Mouse (Mus musculus) limb, embryonic 13.5 days (tissue): ENCODE measurements around the gene Gucy2e. TPM values are rescaled to one million over a fixed set of nuclear protein-coding genes. Genes with fewer than 3 reads are reported as not detected.
A peak's percentile ranks its signal among the peaks of the same experiment; 100 is the strongest.

Experiments
- ATAC-seq: fragments of 200-750 bp; cut with Nextera tagmentation; 2 replicates; pipeline ENCODE4 v1.8.0; 2017; ENCODE audit warnings: low read depth, moderate number of reproducible peaks, moderate TSS enrichment; ENCODE audit not compliant: low FRiP score
- H3K27ac ChIP-seq: fragments of 300-500 bp; sonication (generic); 2 replicates; pipeline ENCODE4 v1.5.1; 2015; ENCODE audit warnings: inconsistent platforms, mild to moderate bottlenecking, moderate library complexity
- H3K27me3 ChIP-seq: fragments of 300-500 bp; sonication (generic); 2 replicates; pipeline ENCODE4 v1.6.1; 2015; ENCODE audit warnings: mild to moderate bottlenecking, inconsistent platforms
- H3K36me3 ChIP-seq: fragments of 300-500 bp; sonication (generic); 2 replicates; pipeline ENCODE4 v1.6.1; 2015; ENCODE audit warnings: inconsistent platforms, mild to moderate bottlenecking, moderate library complexity
- H3K4me1 ChIP-seq: fragments of 300-500 bp; sonication (generic); 2 replicates; pipeline ENCODE4 v1.6.1; 2015; ENCODE audit warnings: inconsistent platforms
- H3K4me2 ChIP-seq: fragments of 300-500 bp; sonication (generic); replicated peaks from 2 replicates; pipeline ENCODE4 v1.6.1; 2015; ENCODE audit warnings: inconsistent platforms, mild to moderate bottlenecking, moderate library complexity
- H3K4me3 ChIP-seq: fragments of 300-500 bp; sonication (generic); 2 replicates; pipeline ENCODE4 v1.5.1; 2015; ENCODE audit warnings: moderate library complexity, mild to moderate bottlenecking, inconsistent platforms
- H3K9ac ChIP-seq: fragments of 300-500 bp; sonication (generic); 2 replicates; pipeline ENCODE4 v1.6.1; 2015; ENCODE audit warnings: mild to moderate bottlenecking, inconsistent platforms
- H3K9me3 ChIP-seq: fragments of 300-500 bp; sonication (generic); 2 replicates; pipeline ENCODE4 v1.6.1; 2016; ENCODE audit warnings: inconsistent platforms
- WGBS: fragments of 180-500 bp; shearing (Covaris S2); methylation state at CpG from one replicate; pipeline ENCODE4 v1.1.7; 2015; 5-methylcytosine and 5-hydroxymethylcytosine counted together
- polyA plus RNA-seq: library from polyadenylated mRNA; unstranded; fragments of >200 nt; fragmentation: Nextera tagmentation; extraction: Ambion mirVana; gene quantifications from 2 replicates; pipeline ENCODE4 v1.2.1, GENCODE M21; 2015

Gucy2e gene
- polyA plus RNA-seq, 1 experiment from 2014 or later = 0.25 TPM

GRCm38 (mm10) chr11:69236061-69236925 lies 543 bp downstream of the Gucy2e start:
- H3K27ac ChIP-seq = no peak overlapping the region
- H3K36me3 ChIP-seq = no peaks in the 10 kb centered on the region
- WGBS = 3% methylated on average over 51 of the region's 51 CpGs
- no peaks in the 10 kb centered on the region for H3K9me3 ChIP-seq
- H3K27me3 ChIP-seq = peaks cover 62% of the 10 kb centered on the region
- H3K4me3 ChIP-seq = peak overlapping the region; percentile 50
- peak overlapping the region; percentile 64 for H3K9ac ChIP-seq
- ATAC-seq = no peak
- H3K4me1 ChIP-seq = peaks cover 19% of the 10 kb centered on the region
- H3K4me2 ChIP-seq = peak overlapping the region; percentile 77

- Histone ChIP-seq H3K4me2 (peak overlapping the region; percentile 77), H3K27ac (no peak overlapping the region), H3K4me3 (peak overlapping the region; percentile 50), H3K27me3 (peaks cover 62% of the 10 kb centered on the region), H3K9me3 (no peaks in the 10 kb centered on the region), H3K9ac (peak overlapping the region; percentile 64), H3K36me3 (no peaks in the 10 kb centered on the region), H3K4me1 (peaks cover 19% of the 10 kb centered on the region)
- ATAC-seq = peak; percentile 83
- 1% methylated on average over 33 of the region's 33 CpGs for WGBS
Measured at GRCm38 (mm10) chr11:69235285-69236060, 1.4 kb downstream of the Gucy2e start.

DNA sequence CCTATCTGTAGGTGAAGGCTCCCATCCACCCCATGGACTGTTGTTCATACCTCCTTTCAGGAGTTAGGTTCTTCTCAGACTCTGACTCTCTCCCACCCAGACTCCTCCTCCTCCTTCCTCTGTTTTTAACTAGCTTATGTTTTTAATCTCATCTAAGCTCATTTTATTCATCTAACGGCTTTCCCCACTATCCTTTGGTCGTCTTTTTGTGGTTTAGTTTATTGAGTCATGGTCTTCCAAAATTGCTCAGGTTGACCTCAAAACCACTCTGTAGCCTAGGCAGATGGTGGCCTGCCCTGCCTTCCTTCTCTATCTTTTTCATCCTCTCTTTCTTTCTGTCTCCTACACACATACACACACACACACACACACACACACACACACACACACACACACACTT lies 3.7 kb downstream of the Gucy2e start:
- no peak overlapping the region for H3K4me3 ChIP-seq
- H3K4me2 ChIP-seq = no peak overlapping the region
- ATAC-seq = no peak
- H3K27ac ChIP-seq = no peak overlapping the region
- no peaks in the 10 kb centered on the region for H3K9me3 ChIP-seq
- H3K4me1 ChIP-seq = peaks cover 19% of the 10 kb centered on the region
- 54% methylated on average over 2 of the region's 2 CpGs for whole genome bisulfite sequencing
- no peaks in the 10 kb centered on the region for H3K36me3 ChIP-seq
- H3K27me3 ChIP-seq = peaks cover 53% of the 10 kb centered on the region
- H3K9ac ChIP-seq = no peak overlapping the region

GRCm38 (mm10) chr11:69230420-69230819 lies 6.4 kb downstream of the Gucy2e start:
- H3K4me2 ChIP-seq = no peak overlapping the region
- no peak overlapping the region for H3K27ac ChIP-seq
- no peaks in the 10 kb centered on the region for H3K36me3 ChIP-seq
- no peaks in the 10 kb centered on the region for H3K9me3 ChIP-seq
- no peak for ATAC-seq
- peaks cover 9% of the 10 kb centered on the region; the same call in 1 of the 2 replicates for H3K4me1 ChIP-seq
- WGBS = 70% methylated on average over 4 of the region's 4 CpGs
- H3K9ac ChIP-seq = no peak overlapping the region
- H3K4me3 ChIP-seq = no peak overlapping the region
- H3K27me3 ChIP-seq = peaks cover 35% of the 10 kb centered on the region

GRCm38 (mm10) chr11:69225715-69226114 lies 11.1 kb downstream of the Gucy2e start:
- Histone ChIP-seq H3K27me3 (peaks cover 13% of the 10 kb centered on the region), H3K4me2 (no peak overlapping the region), H3K4me1 (0 out of 2 replicates have a peak, but pooled peaks cover 3% of the 10 kb centered on the region), H3K36me3 (no peaks in the 10 kb centered on the region), H3K9ac (no peak overlapping the region), H3K9me3 (peaks cover 5% of the 10 kb centered on the region; the same call in 1 of the 2 replicates), H3K27ac (no peak overlapping the region), H3K4me3 (no peak overlapping the region)
- ATAC-seq = no peak
- 42% methylated on average over 1 of the region's 1 CpGs for WGBS

GRCm38 (mm10) chr11:69223101-69223500 lies 13.7 kb downstream of the Gucy2e start:
- ATAC-seq = no peak
- WGBS = 87% methylated on average over 4 of the region's 4 CpGs

GRCm38 (mm10) chr11:69221070-69221469 lies 15.8 kb downstream of the Gucy2e start:
- Histone ChIP-seq H3K4me3 (no peak overlapping the region), H3K27me3 (no peaks in the 10 kb centered on the region), H3K9me3 (peaks cover 5% of the 10 kb centered on the region; the same call in 1 of the 2 replicates), H3K9ac (no peak overlapping the region), H3K36me3 (no peaks in the 10 kb centered on the region), H3K27ac (no peak overlapping the region), H3K4me1 (0 out of 2 replicates have a peak, but pooled peaks cover 2% of the 10 kb centered on the region), H3K4me2 (no peak overlapping the region)
- 58% methylated on average over 4 of the region's 4 CpGs for WGBS
- ATAC-seq = no peak

More at GRCm38 (mm10) chr11:69223101-69223500, 13.7 kb downstream of the Gucy2e start:
- Histone ChIP-seq H3K36me3 (no peaks in the 10 kb centered on the region), H3K9ac (no peak overlapping the region), H3K27me3 (peaks cover 9% of the 10 kb centered on the region), H3K27ac (no peak overlapping the region), H3K4me1 (0 out of 2 replicates have a peak, but pooled peaks cover 3% of the 10 kb centered on the region), H3K4me2 (no peak overlapping the region), H3K4me3 (no peak overlapping the region), H3K9me3 (peaks cover 5% of the 10 kb centered on the region; the same call in 1 of the 2 replicates)

GRCm38 (mm10) chr11:69218661-69219060 lies 18.2 kb downstream of the Gucy2e start:
- Histone ChIP-seq H3K4me1 (no peaks in the 10 kb centered on the region), H3K27ac (no peak overlapping the region), H3K27me3 (no peaks in the 10 kb centered on the region), H3K36me3 (no peaks in the 10 kb centered on the region), H3K4me2 (no peak overlapping the region), H3K4me3 (no peak overlapping the region), H3K9ac (no peak overlapping the region), H3K9me3 (no peaks in the 10 kb centered on the region)
- ATAC-seq = no peak
- 57% methylated on average over 2 of the region's 2 CpGs for WGBS

DNA sequence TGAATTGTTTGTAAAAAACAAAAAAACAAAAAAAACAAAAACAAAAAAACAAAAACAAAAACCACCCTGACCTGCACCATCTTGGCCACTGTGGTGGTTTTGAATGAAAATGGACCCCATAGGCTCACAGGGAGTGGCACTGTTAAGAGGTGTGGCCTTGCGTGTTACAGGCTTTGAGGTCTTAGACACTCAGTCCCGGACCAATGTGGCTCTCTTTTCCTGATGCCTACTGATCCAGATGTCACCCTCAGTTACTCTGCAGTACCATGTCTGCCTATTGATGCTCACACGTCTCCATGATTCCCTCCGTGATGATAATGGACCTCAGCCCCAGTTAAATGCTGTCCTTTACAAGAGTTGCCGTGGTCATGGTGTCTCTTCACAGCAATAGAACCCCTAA lies 19.4 kb downstream of the Gucy2e start:
- Histone ChIP-seq H3K9ac (no peak overlapping the region), H3K4me3 (no peak overlapping the region), H3K27me3 (no peaks in the 10 kb centered on the region), H3K4me1 (no peaks in the 10 kb centered on the region), H3K36me3 (no peaks in the 10 kb centered on the region), H3K4me2 (no peak overlapping the region), H3K27ac (no peak overlapping the region), H3K9me3 (no peaks in the 10 kb centered on the region)
- 88% methylated on average over 5 of the region's 5 CpGs for WGBS
- ATAC-seq = no peak

DNA sequence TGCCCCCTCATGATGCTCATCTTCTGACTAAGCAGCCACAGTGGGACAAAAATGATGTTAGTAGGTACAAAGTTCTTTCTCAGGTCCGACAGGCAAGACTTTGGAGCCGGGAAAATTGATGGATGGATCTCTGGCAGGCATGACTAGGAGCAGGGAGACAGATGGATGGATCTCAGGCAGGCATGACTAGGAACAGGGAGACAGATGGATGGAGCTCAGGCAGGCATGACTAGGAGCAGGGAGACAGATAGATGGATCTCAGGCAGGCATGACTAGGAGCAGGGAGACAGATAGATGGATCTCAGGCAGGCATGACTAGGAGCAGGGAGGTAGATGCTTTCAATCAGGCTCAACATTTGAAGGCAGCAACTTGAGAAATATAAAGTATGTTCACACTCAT lies 25.4 kb downstream of the Gucy2e start:
- Histone ChIP-seq H3K36me3 (no peaks in the 10 kb centered on the region), H3K27ac (no peak overlapping the region), H3K9me3 (no peaks in the 10 kb centered on the region), H3K4me3 (peak overlapping the region; percentile 29), H3K27me3 (0 out of 2 replicates have a peak, but pooled peaks cover 4% of the 10 kb centered on the region), H3K4me1 (no peaks in the 10 kb centered on the region), H3K9ac (no peak overlapping the region), H3K4me2 (peak overlapping the region; percentile 47)
- ATAC-seq = no peak
- 28% methylated on average over 2 of the region's 2 CpGs for WGBS

DNA sequence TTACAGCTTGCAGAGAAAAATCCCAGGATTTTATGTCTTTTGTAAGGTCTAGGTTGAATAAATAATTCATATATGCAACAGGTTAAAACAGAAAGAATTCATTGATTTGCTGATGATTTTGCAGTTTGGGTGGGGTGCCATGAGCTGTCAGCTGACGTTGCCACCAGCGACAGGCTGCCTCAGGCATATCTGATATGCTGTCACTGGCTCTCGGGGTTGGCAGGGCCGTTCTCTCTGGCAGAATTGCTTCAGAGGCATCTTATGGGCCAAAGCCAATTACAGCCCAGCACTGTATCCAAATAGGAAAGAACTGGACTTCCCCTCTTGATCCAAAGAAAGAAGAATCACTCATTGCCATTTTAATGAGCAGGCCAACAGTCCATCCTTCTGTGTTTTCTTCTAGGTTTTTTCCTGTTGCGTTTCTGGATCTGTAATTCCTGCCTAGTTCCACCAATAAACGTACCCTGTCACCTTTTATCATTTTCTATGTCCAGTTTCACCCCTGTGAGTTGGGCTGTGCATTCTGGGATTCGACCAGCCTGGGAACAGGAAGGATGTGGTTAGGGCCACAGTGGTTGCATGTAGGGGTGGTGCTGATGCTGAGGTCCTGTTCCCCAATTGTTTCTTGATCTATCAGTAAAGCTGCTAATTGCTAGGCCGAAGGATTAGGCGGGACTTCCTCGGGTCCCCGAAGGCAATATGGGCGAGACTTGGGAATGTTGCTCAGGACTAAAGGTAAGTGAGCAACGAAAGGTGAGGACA lies 34.2 kb downstream of the Gucy2e start:
- WGBS = 81% methylated on average over 13 of the region's 13 CpGs
- no peak overlapping the region for H3K4me2 ChIP-seq

More for the DNA sequence above, 34.2 kb downstream of the Gucy2e start:
- Histone ChIP-seq H3K27ac (no peak overlapping the region), H3K9me3 (no peaks in the 10 kb centered on the region), H3K4me3 (no peak overlapping the region), H3K9ac (no peak overlapping the region), H3K27me3 (peaks cover 18% of the 10 kb centered on the region), H3K4me1 (peaks cover 3% of the 10 kb centered on the region; the same call in 1 of the 2 replicates), H3K36me3 (no peaks in the 10 kb centered on the region)
- no peak for ATAC-seq
